Mouse (Mus musculus): ENCODE measurements around the gene Xbp1. TPM values are rescaled to one million over a fixed set of nuclear protein-coding genes. Genes with fewer than 3 reads are reported as not detected.

Xbp1 gene
- total and polyA plus RNA-seq, 3 experiments, result 111 to 133 (median 131) TPM

DNA sequence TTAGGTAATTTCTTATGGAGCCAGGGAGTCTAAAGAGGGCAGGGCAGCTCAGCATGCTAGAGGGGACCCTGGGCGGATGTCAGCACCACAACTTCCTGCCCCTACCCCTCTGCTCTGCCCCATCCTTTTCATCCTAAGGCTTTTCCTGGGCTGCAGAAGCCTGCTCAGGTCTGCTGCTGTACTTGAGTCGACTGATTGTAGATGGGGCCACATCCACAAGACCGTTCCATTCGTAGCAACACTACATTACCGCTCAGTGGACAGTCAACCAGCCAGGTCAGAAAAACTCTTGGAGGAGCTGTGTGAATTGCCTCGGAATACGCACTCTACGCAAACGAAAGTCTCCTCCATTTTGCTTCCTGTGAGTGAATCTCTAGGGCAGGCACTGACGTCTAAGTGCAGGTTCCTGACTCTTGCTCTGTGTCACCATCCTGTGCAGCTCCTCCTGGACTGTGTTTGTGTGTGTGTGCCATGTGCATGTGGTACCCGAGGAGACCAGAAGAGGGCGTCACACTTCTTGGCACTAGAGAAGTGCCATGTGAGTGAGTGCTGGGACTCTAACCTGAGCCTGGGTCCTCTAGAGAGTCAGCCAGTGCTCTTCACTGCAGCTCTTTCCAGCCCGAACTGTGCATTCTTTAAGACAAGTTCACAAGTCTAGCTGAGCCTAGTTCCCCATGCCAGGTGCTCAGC is 23.8 kb upstream of the Xbp1 start:
- dilution Hi-C loops (cut with MboI; ENCODE audit: extremely low pct_ligation_motif_present, extremely low pct_unique_long_range_greater_than_20kb, low sequenced_read_pairs), result no loop called here
- in situ Hi-C loops (cut with MboI; ENCODE audit: low pct_ligation_motif_present, low pct_unique_long_range_greater_than_20kb, low sequenced_read_pairs), result no loop called here
- H3K27ac ChIP-seq (ENCODE audit: insufficient read depth, low read depth), result no peak overlapping the region

DNA sequence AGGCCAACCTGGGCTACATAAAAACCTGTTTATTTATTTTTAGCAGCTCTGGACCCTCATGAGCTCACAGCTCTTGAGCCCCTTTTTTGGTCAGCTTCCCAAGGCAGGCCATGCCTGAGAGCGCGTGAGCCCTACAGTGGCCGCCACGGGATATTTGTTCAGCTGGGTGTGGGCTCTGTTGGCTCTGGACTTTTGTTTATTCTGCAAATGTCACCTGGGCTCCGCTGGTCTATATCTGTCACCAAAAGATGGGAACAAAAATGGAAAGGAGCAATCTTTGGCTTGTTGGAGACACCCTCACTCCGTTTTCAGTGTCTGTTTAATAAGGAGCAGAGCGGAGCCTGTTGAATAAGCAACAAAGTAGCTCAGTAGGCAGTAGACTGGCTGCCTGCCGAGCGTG is 22.0 kb upstream of the Xbp1 start:
- Histone ChIP-seq H3K27ac (ENCODE audit: insufficient read depth, low read depth) (no peak overlapping the region), H3K9ac (ENCODE audit: insufficient read depth, low read depth) (no peak overlapping the region), H3K36me3 (replicated peaks in 1 of 2; ENCODE audit: control insufficient read depth in 1 of 2, insufficient read depth in 1 of 2, low read length in 1 of 2) (peaks cover 3 to 33% of the 10 kb centered on the region in 2 experiments), H3K27me3 (replicated peaks) (no peaks in the 10 kb centered on the region), H3K4me3 (replicated peaks in 1 of 3; ENCODE audit: low read depth in 2 of 3, low read length in 2 of 3, poor library complexity in 1 of 3) (no peak overlapping the region), H3K79me2 (replicated peaks; ENCODE audit: control insufficient read depth, extremely low read depth, insufficient read depth, poor library complexity, severe bottlenecking) (no peaks in the 10 kb centered on the region), H3K4me2 (ENCODE audit: insufficient read depth, low read depth, poor library complexity, severe bottlenecking) (no peak overlapping the region), H3K4me1 (ENCODE audit: control insufficient read depth in 1 of 2, insufficient read depth in 2 of 2) (peaks cover 11 to 43% of the 10 kb centered on the region in 2 experiments), H3K9me3 (replicated peaks; ENCODE audit: low read length) (peaks cover 7% of the 10 kb centered on the region)
- no peak for DNase-seq (ENCODE audit: extremely low read depth)
- in situ Hi-C loops (cut with MboI; ENCODE audit: low pct_ligation_motif_present, low pct_unique_long_range_greater_than_20kb, low sequenced_read_pairs), result no loop called here
- dilution Hi-C loops (cut with MboI; ENCODE audit: extremely low pct_ligation_motif_present, extremely low pct_unique_long_range_greater_than_20kb, low sequenced_read_pairs), result no loop called here
- TF ChIP-seq HCFC1 (IDR thresholded peaks at IDR 0.05; ENCODE audit: low read depth, low read length) (no peak), MYC (IDR thresholded peaks at IDR 0.05; ENCODE audit: low read depth, low read length) (no peak), UBTF (IDR thresholded peaks at IDR 0.05; ENCODE audit: low read depth, low read length) (no peak), USF2 (conservative IDR thresholded peaks at IDR 0.05; ENCODE audit: low read depth, low read length) (no peak), MAZ (IDR thresholded peaks at IDR 0.05; ENCODE audit: low read depth, low read length) (no peak), TBP (conservative IDR thresholded peaks at IDR 0.05; ENCODE audit: low read depth, low read length) (no peak), POLR2AphosphoS2 (IDR thresholded peaks at IDR 0.05; ENCODE audit: low read depth, low read length) (no peak), MEF2A (IDR thresholded peaks at IDR 0.05; ENCODE audit: borderline replicate concordance, low read depth, low read length) (no peak), MAX (IDR thresholded peaks at IDR 0.05; ENCODE audit: low read length) (no peak), ZC3H11A (IDR thresholded peaks at IDR 0.05; ENCODE audit: low read depth, low read length) (no peak), ZMIZ1 (IDR thresholded peaks at IDR 0.05; ENCODE audit: low read depth, low read length) (no peak), NRF1 (IDR thresholded peaks at IDR 0.05; ENCODE audit: low read depth, low read length) (no peak), E2F4 (IDR thresholded peaks at IDR 0.05; ENCODE audit: insufficient replicate concordance, low read depth, low read length) (no peak), SMC3 (IDR thresholded peaks at IDR 0.05; ENCODE audit: low read depth, low read length) (no peak), CHD1 (IDR thresholded peaks at IDR 0.05; ENCODE audit: low read depth, low read length) (no peak), KAT2A (IDR thresholded peaks at IDR 0.05; ENCODE audit: insufficient replicate concordance, low read length) (no peak), ELF1 (IDR thresholded peaks at IDR 0.05; ENCODE audit: low read depth, low read length) (no peak), MAFK (IDR thresholded peaks at IDR 0.05; ENCODE audit: insufficient replicate concordance, low read length) (no peak), BHLHE40 (IDR thresholded peaks at IDR 0.05; ENCODE audit: low read depth, low read length) (no peak)

More for the DNA sequence above, 23.8 kb upstream of the Xbp1 start:
- no peak overlapping the region for H3K9ac ChIP-seq (ENCODE audit: insufficient read depth, low read depth)
- no peak overlapping the region for H3K4me3 ChIP-seq (replicated peaks in 1 of 3; ENCODE audit: low read depth in 2 of 3, low read length in 2 of 3, poor library complexity in 1 of 3)
- no peaks in the 10 kb centered on the region for H3K79me2 ChIP-seq (replicated peaks; ENCODE audit: control insufficient read depth, extremely low read depth, insufficient read depth, poor library complexity, severe bottlenecking)
- no peak overlapping the region for H3K4me2 ChIP-seq (ENCODE audit: insufficient read depth, low read depth, poor library complexity, severe bottlenecking)
- no peaks in the 10 kb centered on the region for H3K27me3 ChIP-seq (replicated peaks)
- peaks cover 7% of the 10 kb centered on the region for H3K9me3 ChIP-seq (replicated peaks; ENCODE audit: low read length)
- no peak for DNase-seq (ENCODE audit: extremely low read depth)
- no peak for TF ChIP-seq ZMIZ1 (IDR thresholded peaks at IDR 0.05; ENCODE audit: low read depth, low read length)
- TF ChIP-seq HCFC1 (IDR thresholded peaks at IDR 0.05; ENCODE audit: low read depth, low read length), result no peak
- H3K36me3 ChIP-seq (replicated peaks in 1 of 2; ENCODE audit: control insufficient read depth in 1 of 2, insufficient read depth in 1 of 2, low read length in 1 of 2), result peaks cover 3 to 42% of the 10 kb centered on the region in 2 experiments
- H3K4me1 ChIP-seq (ENCODE audit: control insufficient read depth in 1 of 2, insufficient read depth in 2 of 2), result peaks cover 11 to 31% of the 10 kb centered on the region in 2 experiments
